Mouse (Mus musculus) heart, embryonic 10.5 days (tissue): Measurements from ENCODE around the gene Pik3ip1. TPM values are rescaled to one million over a fixed set of nuclear protein-coding genes. Genes with fewer than 3 reads are reported as not detected.
A peak's percentile ranks its signal among the peaks of the same experiment; 100 is the strongest.

Source experiments
- DNase-seq: peaks from one replicate; pipeline ENCODE4 v3.0.0-alpha.2; 2017; ENCODE audit warnings: low spot score
- H3K27ac ChIP-seq: fragments of 300-500 bp; sonication (generic); 2 replicates; pipeline ENCODE4 v1.5.1; 2016; ENCODE audit warnings: mild to moderate bottlenecking
- H3K27me3 ChIP-seq: fragments of 300-500 bp; sonication (generic); 2 replicates; pipeline ENCODE4 v1.6.1; 2016; ENCODE audit warnings: mild to moderate bottlenecking; ENCODE audit not compliant: poor library complexity, insufficient read depth, severe bottlenecking
- H3K36me3 ChIP-seq: fragments of 300-500 bp; sonication (generic); 2 replicates; pipeline ENCODE4 v1.6.1; 2016; ENCODE audit warnings: mild to moderate bottlenecking, moderate library complexity
- H3K4me1 ChIP-seq: fragments of 300-500 bp; sonication (generic); 2 replicates; pipeline ENCODE4 v1.6.1; 2016; ENCODE audit warnings: mild to moderate bottlenecking
- H3K4me3 ChIP-seq: fragments of 300-500 bp; sonication (generic); 2 replicates; pipeline ENCODE4 v1.5.1; 2016; ENCODE audit warnings: mild to moderate bottlenecking, moderate library complexity
- H3K9me3 ChIP-seq: fragments of 300-500 bp; sonication (generic); 2 replicates; pipeline ENCODE4 v1.6.1; 2016; ENCODE audit warnings: mild to moderate bottlenecking, moderate library complexity
- WGBS: fragments of 180-500 bp; shearing (Covaris S2); methylation state at CpG from one replicate; pipeline ENCODE4 v1.1.7; 2016; 5-methylcytosine and 5-hydroxymethylcytosine counted together
- polyA plus RNA-seq: library from polyadenylated mRNA; unstranded; fragments of >200 nt; fragmentation: Nextera tagmentation; extraction: Ambion mirVana; gene quantifications from 2 replicates; pipeline ENCODE4 v1.2.1, GENCODE M21; 2016

The Pik3ip1 gene
- polyA plus RNA-seq, 1 experiment from 2014 or later = 7.9 TPM

DNA sequence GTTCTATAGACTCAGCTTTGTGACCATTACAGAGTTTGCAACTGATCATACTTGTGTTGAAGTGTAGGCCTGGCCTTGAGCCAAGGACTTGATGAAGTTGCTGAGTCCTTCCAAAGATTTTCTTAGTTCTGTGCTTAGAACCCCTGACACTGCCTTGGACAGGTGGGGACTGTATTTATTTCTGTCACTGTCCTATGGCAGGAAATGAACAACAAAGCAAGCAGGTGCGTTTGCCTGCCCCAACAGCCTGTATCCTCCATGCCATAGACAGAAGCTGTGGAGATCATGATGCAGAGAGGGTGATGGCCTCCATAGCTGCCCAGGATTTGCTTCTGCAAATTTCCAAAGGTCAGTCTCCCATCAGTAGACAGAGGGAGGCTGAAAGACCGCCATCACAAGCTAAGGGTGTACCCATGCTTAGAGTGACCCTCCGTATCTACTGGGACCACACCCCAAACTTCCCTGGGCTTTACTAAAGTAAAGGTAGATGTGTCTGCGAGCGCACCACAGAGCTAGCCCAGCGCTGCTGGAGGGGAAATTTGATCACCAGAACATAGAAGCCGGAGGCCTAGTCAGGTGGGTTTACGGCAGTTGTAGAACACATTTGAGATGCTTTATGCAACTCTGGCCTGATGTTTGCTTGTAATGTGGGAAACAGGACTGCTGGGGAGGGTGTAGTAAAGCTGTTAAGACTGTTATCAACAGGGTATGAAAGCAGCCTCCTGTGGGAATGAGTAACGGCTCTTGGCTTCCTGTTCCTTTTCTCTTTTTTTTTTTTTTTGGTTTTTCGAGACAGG lies 19.2 kb upstream of the Pik3ip1 start:
- no peak overlapping the region for H3K27ac ChIP-seq
- 0 out of 2 replicates have a peak, but pooled peaks cover 4% of the 10 kb centered on the region for H3K4me1 ChIP-seq
- no peak for DNase-seq
- no peaks in the 10 kb centered on the region for H3K9me3 ChIP-seq
- WGBS = 81% methylated on average over 10 of the region's 10 CpGs
- peaks cover 60% of the 10 kb centered on the region for H3K36me3 ChIP-seq
- no peaks in the 10 kb centered on the region for H3K27me3 ChIP-seq
- H3K4me3 ChIP-seq = no peak overlapping the region

DNA sequence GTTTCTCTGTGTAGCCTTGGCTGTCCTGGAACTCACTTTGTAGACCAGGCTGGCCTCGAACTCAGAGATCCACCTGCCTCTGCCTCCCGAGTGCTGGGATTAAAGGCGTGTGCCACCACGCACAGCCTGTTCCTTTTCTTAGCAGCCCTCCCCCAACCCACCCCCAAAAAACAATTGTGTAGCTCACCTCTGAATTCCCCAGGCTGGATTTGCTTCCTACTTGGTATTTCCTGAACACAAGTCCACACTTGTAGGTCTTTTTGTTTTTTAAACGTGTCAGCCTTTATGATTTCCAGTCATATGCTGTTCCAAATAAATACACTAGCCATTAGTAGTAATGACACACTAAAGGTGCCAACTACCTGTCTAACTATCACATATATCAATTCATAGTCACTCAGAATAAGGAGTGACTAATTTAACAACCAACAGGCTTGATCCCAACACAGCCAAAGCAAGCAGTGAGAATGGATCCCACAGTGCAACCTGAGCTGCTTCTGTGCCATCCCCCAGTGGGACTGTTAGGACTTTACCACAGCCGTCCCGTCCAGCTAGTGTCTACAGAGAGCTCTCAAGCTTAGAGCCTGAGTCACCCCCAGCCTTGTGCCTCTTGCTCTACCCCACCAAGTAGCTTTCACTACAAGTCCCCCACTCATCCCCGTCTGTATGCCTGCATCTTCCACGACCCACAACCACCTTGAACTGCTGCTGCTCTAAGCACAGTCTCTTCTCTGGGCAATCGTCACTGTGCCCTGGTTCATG lies 18.4 kb upstream of the Pik3ip1 start:
- H3K27me3 ChIP-seq = no peaks in the 10 kb centered on the region
- 83% methylated on average over 10 of the region's 10 CpGs for WGBS
- H3K9me3 ChIP-seq = no peaks in the 10 kb centered on the region
- H3K4me1 ChIP-seq = 0 out of 2 replicates have a peak, but pooled peaks cover 4% of the 10 kb centered on the region
- no peak overlapping the region for H3K27ac ChIP-seq
- DNase-seq = no peak
- peaks cover 52% of the 10 kb centered on the region for H3K36me3 ChIP-seq
- no peak overlapping the region for H3K4me3 ChIP-seq

DNA sequence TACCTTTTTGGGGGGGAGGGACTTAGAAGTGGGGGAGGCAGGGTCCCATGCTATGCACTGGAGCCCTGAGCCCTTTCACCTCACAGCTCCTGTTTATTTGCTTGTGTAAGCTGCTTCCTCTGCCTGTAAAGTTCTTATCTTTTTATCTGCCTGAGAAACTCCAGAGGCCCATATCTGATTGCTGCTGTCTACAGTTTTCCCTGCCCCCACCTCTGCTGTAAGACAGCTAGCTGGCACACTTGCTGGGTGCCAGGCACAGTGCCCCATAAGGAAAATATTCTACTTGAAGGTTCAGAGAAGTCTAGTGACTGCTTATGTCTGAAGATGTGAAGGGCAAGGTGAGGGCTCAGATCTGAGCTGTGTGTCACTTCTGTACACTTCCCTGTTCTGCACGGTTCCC lies 16.9 kb upstream of the Pik3ip1 start:
- 0 out of 2 replicates have a peak, but pooled peaks cover 4% of the 10 kb centered on the region for H3K4me1 ChIP-seq
- peaks cover 40% of the 10 kb centered on the region for H3K36me3 ChIP-seq
- no peaks in the 10 kb centered on the region for H3K27me3 ChIP-seq
- no peak for DNase-seq
- H3K9me3 ChIP-seq = no peaks in the 10 kb centered on the region
- no peak overlapping the region for H3K27ac ChIP-seq
- no peak overlapping the region for H3K4me3 ChIP-seq
- WGBS = 93% methylated on average over 1 of the region's 1 CpGs

DNA sequence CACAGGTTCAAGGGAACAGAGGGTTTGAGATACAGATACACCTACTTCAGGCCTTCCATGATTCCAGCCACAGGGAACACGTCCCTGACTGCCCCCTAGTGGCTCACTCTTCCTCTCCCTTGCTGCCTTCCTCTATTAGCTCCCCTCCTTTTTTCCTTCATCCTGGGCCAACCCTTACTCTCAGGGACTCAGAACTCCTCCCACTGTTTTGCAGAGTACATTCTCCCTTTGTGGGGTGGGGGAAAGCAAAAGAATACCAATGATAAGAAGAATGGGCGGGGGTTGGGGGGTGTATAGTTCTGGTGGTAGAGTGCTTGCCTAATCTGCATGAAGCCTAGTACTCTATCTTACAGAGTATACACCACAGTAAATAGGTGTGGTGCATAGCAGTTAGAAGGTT lies 16.1 kb upstream of the Pik3ip1 start:
- no peak overlapping the region for H3K27ac ChIP-seq
- no peak for DNase-seq
- H3K4me1 ChIP-seq = 0 out of 2 replicates have a peak, but pooled peaks cover 4% of the 10 kb centered on the region
- H3K36me3 ChIP-seq = peaks cover 31% of the 10 kb centered on the region
- H3K9me3 ChIP-seq = no peaks in the 10 kb centered on the region
- H3K4me3 ChIP-seq = no peak overlapping the region
- no peaks in the 10 kb centered on the region for H3K27me3 ChIP-seq
- WGBS = 24% methylated on average over 2 of the region's 2 CpGs

DNA sequence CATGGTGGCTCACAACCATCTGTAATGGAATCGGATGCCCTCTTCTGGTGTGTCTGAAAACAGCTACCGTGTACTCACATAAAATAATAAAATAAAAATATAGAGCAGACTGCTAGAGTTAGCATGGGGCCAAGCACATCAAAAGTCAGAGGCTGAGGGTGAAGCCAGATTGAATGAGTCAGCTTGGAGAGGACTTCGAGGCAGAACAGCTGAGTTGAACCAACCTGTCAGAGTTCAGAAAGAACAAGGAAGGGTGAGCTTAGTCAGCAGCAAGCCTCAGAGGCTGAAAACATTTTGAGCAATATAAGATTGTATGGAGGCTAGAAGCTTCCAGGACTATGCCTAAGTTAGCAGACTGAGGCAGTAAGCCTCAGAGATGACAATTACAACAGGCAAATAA lies 11.9 kb upstream of the Pik3ip1 start:
- WGBS = 88% methylated on average over 3 of the region's 3 CpGs
- Histone ChIP-seq H3K4me3 (no peak overlapping the region), H3K27ac (no peak overlapping the region), H3K36me3 (0 out of 2 replicates have a peak, but pooled peaks cover 3% of the 10 kb centered on the region), H3K4me1 (no peaks in the 10 kb centered on the region), H3K27me3 (no peaks in the 10 kb centered on the region), H3K9me3 (no peaks in the 10 kb centered on the region)
- DNase-seq = no peak

DNA sequence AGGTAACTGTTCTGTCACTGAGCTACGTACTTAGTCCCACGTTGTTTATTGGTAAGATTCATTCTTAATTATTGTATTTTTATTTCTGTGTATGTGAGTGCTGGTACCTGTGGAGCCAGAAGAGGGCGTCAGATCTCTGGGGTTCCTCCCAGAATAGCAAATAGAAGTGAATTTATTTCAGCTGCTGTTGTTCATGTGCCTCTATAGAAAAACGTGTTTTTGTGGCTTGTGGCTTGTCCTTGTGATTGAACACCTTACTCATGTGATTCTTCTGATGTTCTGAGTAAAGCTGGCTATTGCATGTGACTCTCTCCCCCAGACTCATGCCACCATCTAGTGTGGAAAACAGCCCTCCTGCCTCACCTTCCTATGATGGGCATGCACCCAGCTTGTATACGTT lies 1.9 kb upstream of the Pik3ip1 start:
- no peak for DNase-seq
- Histone ChIP-seq H3K27me3 (no peaks in the 10 kb centered on the region), H3K27ac (no peak overlapping the region), H3K4me1 (peaks cover 34% of the 10 kb centered on the region), H3K4me3 (no peak overlapping the region), H3K9me3 (no peaks in the 10 kb centered on the region), H3K36me3 (no peaks in the 10 kb centered on the region; the same call in 1 of the 2 replicates)
- 77% methylated on average over 5 of the region's 5 CpGs for WGBS

DNA sequence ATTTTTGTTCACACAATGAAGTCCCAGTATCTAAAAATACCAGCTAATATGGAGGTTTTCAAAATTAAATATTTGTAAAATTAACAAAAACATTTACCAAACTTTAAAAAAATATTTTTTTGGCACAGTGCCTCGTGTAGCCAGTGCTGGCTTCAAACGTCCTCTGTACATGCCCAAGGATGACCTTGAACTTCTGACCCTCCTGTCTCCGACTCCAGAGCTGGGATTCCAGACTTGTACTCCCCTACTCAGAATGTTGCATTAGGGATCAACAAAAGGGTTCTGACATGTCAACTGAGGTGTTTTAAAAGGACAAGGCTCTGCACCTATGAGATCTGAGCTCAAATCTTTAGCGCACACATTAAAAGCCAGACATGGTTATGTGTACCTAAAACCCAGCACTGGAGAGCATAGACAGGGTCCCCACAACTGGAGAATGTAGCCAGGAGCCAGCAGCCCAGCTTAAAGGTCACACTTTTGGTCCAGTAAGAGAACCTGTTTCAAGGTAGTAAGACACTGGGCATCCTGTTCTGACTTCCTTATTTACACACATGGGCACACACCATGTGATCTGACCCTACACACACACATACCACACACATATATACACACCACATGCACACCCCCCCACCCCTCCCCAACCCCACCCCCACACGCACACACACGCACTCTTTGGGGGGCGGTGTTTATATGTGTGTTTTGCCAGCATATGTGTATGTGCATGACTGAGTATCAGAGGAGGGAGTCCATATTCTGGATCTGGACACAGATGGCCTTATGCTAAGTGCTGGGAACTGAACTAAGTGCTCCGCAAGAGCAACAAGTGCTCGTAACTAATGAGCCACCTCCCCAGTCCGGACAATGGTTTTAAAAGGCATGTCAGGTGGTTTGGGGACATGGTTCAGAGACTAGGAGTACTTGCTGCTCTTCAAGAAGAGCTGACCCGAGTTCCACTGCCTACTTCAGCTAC lies 1.1 kb upstream of the Pik3ip1 start:
- H3K4me3 ChIP-seq = no peak overlapping the region
- H3K4me1 ChIP-seq = peaks cover 34% of the 10 kb centered on the region
- H3K27me3 ChIP-seq = no peaks in the 10 kb centered on the region
- no peak overlapping the region for H3K27ac ChIP-seq
- 75% methylated on average over 11 of the region's 11 CpGs for WGBS
- no peaks in the 10 kb centered on the region; the same call in 1 of the 2 replicates for H3K36me3 ChIP-seq
- DNase-seq = no peak
- no peaks in the 10 kb centered on the region for H3K9me3 ChIP-seq

DNA sequence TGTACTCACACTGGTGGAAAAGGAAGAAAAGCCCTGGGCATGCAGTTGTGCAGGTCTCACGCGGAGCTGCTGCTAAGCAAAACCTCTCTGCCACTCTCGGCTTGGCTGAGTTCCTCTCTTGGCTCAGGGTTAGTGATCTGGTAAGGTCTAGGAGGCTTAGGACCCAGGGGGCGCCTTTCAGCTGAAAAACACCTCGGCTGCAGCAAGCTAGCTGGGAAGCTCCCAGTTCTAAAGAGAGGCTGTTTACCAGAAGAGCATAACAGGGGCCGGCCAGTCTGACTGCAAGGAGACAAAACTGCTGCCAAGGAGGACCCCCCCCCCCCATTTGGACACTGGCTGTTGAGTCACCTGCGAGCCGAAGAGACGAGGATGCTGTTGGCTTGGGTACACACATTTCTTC lies 365 bp downstream of the Pik3ip1 start:
- no peaks in the 10 kb centered on the region for H3K27me3 ChIP-seq
- H3K36me3 ChIP-seq = peaks cover 3% of the 10 kb centered on the region; the same call in 1 of the 2 replicates
- H3K4me1 ChIP-seq = peaks cover 48% of the 10 kb centered on the region
- H3K9me3 ChIP-seq = no peaks in the 10 kb centered on the region
- peak; percentile 88 for DNase-seq
- 2% methylated on average over 9 of the region's 9 CpGs for WGBS
- H3K27ac ChIP-seq = peak overlapping the region; percentile 88
- peak overlapping the region; percentile 65 for H3K4me3 ChIP-seq

DNA sequence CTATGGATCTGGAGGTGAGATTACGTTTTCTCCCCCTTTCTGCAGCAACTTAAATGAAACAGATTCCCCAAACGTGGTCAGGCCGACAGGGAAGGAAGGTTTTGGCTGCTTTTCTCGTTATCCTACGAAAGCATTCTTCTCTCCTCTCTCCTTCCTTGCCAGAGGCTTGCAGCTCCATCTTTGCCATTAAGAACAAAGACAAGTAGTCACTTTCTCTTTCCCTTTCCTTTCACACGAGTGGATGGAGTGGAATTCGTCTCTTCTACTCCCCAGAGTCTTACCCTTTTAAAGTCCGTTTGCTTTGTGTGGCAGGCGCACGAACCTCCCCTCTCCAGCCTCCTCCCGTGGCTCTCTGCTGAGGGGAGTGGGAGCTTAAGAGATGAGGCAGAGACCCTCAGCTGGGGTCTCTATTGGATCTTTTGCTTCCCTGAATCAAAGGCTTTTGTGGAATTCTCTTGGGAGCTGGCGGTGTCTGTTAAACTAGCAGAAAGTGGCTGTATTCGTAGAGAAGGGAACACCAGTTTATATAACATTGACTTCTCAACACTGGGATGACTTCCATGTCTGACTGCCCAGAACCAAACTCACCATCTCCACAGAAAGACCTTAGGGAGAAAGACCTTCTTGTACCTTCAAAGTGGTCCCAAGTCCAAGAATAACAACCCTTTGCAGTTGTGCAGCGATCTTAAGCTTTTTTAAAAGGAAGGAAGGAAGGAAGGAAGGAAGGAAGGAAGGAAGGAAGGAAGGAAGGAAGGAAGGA lies 970 bp downstream of the Pik3ip1 start:
- H3K4me1 ChIP-seq = peaks cover 54% of the 10 kb centered on the region
- no peak for DNase-seq
- H3K27me3 ChIP-seq = no peaks in the 10 kb centered on the region
- 5% methylated on average over 14 of the region's 14 CpGs for WGBS
- peaks cover 3% of the 10 kb centered on the region; the same call in 1 of the 2 replicates for H3K36me3 ChIP-seq
- H3K27ac ChIP-seq = peak overlapping the region; percentile 88
- peak overlapping the region; percentile 65 for H3K4me3 ChIP-seq
- no peaks in the 10 kb centered on the region for H3K9me3 ChIP-seq

DNA sequence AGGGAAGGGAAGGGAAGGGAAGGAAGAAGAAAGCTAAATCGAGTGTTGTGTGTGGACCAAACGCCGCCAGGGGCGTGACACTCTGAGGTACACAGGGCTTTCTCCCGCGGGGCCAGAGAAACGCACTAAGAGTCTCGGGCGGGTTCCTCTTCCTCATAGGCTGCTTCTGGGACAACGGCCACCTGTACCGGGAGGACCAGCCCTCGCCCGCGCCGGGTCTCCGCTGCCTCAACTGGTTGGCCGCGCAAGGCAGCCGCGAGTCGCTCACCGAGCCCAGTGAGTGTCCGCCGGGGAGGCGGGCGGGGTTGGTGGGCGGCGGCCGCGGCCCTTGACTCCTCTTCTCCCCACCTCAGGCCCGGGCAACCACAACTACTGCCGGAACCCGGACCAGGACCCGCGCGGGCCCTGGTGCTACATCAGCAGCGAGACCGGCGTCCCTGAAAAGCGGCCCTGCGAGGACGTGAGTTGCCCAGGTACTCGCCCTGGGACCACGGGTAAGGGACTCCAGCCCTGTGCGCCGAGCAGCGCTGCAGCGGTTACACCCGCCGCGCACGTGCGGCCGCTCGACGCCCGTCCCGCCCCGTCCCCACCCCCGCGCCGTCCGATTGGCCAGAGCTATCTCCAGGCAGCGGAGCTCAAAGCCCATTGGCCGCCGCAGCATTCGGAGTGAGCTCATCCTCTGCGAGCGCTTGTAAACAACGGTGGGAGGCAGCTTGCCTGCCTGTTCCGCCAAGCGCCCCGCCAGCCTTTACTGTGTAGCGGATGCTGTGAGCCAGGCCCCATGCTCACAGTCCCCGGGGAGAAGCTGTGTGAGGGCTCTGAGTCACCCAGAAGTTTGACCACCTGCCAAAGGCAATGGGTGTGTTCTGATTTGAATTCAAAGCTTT lies 1.8 kb downstream of the Pik3ip1 start:
- Histone ChIP-seq H3K27me3 (no peaks in the 10 kb centered on the region), H3K27ac (peak overlapping the region; percentile 88), H3K9me3 (no peaks in the 10 kb centered on the region), H3K4me3 (peak overlapping the region; percentile 65), H3K36me3 (peaks cover 3% of the 10 kb centered on the region; the same call in 1 of the 2 replicates), H3K4me1 (peaks cover 61% of the 10 kb centered on the region)
- peak; percentile 97 for DNase-seq
- under 1% methylated on average over 74 of the region's 75 CpGs for WGBS

DNA sequence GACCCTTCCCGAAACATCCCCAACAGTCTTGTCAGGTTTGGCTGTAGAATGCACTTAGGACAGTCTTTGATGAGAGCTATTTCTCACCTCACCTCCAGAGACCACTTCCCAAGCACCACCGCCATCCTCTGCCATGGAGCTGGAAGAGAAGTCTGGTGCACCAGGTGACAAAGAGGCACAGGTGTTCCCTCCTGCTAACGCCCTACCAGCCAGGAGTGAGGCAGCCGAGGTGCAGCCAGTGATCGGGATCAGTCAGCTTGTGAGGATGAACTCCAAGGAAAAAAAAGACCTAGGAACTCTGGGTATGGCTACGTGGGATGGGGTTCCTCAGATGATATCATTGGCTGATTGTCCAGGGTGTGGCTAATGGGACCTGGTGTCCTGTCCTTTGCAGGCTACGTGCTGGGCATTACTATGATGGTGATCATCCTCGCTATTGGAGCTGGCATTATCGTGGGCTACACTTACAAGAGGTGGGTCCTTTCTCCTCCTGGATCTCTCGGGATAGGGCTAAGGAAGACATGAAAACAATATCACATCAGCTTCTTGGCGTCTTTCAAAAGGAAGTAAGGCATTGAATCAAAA lies 3.0 kb downstream of the Pik3ip1 start:
- Histone ChIP-seq H3K9me3 (no peaks in the 10 kb centered on the region), H3K36me3 (peaks cover 3% of the 10 kb centered on the region; the same call in 1 of the 2 replicates), H3K27ac (no peak overlapping the region), H3K27me3 (no peaks in the 10 kb centered on the region), H3K4me3 (no peak overlapping the region), H3K4me1 (peaks cover 72% of the 10 kb centered on the region)
- no peak for DNase-seq
- 81% methylated on average over 11 of the region's 11 CpGs for WGBS
